Mouse (Mus musculus): Measurements from ENCODE around the gene Ciao2a.

Ciao2a gene

DNA sequence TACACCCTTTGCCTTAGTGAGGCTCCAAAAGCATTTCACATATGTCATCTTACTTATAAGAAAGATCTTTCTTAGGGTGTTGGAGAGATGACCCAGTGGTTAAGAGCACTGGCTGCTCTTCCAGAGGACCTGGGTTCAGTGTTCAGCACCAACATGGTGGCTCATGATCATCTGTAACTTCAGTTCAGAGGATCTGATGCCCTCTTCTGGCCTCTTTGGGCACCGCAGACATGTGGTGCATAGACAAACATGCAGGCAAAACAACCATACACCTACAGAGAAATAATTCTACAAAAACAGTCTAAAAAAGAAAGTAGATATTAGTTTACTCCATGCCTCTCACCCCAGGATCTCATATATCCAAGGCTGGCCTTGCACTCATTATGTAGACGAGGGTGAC lies 33.7 kb downstream of the Ciao2a start:
- DNase-seq (ENCODE audit: low spot score in 2 of 2), result no peak

DNA sequence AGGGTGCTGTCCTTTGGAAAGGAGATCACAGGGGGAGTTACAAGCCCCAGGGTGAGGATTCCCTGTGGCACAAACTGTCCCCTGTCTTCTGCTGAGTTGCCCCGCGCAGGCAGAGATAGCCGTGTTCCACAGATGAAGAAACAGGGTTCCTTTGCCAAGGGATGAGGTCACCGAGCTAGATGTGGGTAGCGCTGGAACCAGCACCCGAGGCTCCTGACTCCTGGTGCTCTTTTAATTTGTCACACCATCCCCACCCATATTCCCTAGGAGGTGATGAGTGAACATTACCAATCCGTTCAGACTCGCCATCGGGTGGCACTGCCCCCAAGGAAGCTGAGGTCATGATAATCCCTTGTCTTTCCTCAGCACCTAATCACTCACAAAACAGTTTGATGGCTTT lies 36.6 kb downstream of the Ciao2a start:
- no peak for DNase-seq (ENCODE audit: low spot score in 2 of 2)

DNA sequence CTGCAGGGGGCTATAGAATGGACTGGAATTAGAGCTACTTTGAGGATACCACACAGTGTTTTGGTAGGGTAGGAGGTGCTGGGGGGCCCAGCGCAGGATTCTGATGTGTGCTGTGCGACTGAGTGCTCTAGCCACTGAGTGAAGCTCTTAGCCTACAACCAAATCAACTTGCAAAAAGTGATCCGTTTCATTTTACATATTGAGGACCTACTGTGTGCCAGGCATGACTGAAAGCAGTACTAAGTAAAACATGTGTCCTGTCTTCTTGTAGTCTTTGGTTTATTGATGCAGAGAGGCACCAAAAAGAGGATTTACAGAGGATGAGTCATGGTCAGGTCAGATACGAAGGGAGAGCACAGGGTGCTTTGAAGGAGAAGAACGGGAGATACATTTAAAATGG lies 40.8 kb downstream of the Ciao2a start:
- no peak for DNase-seq (ENCODE audit: low spot score in 2 of 2)

DNA sequence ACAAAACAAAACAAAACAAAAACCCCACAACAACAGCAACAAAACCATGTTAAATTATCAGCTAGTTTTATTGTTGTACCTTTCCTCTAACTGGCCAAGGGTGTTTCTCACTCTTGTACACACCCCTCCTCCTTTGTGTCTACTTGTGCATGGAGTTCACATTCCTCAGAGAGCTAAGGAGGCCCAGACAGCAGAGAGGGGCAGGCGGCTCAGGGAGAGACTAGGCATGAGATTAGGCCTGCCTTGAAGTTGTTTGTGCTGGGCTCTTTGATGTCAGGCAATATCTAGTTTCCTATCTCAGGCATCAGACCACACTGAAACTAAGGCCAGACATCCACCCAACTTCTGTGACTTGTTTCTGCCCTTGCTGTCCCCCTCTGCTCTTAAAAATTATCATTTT lies 41.8 kb downstream of the Ciao2a start:
- DNase-seq (ENCODE audit: low spot score in 2 of 2), result no peak

DNA sequence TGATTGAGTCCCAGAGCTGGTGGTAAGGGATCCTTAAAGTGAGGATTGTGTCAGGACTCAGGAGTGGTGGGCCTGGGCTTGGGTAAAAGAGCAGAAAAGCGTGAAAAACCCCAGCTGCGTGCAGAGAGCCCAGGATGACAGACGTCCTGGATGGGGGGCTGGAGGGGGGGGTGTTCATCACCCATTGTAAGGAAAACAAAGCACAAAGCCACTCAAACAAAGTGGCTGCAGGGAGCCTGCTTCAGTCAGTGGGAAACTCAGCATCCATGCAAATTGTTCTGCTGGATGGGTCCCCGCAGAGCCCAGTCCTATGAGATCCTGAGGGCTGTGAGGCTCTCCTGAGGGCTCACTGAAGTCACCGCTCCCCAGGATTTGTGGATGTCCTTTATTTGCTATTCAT lies 44.1 kb downstream of the Ciao2a start:
- DNase-seq (ENCODE audit: low spot score in 2 of 2), result no peak

DNA sequence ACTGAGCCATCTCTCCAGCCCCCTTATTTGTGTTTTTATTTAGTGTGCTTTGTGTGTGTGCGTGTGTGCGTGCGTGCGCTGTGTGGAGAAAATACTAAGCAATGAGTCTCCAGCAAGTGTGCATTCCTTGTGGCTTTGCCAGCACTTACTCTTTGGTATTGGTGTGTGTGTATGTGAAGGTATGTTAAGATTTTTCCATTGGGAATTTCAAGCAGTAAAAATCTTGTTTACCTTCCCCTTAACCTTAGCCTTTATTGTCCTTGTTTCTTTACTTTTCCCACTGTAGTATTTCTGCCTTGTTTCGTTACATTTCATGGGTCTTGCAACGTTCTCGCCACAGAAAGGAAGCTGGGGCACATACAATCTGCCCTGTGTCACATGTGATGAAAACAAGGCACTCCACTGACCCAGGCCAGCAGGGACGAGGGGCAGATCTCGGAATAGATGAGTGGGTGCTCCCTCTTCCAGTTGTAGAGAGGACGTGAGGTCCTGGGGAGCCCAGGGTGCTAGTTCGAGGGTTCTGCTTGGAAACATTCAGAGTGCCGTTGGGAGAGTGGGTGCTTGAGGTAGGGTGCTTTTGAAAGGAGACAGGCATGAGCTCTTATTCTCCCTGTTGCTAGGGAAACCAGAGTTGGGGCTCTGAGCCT lies 45.0 kb downstream of the Ciao2a start:
- DNase-seq (ENCODE audit: low spot score in 2 of 2), result no peak

DNA sequence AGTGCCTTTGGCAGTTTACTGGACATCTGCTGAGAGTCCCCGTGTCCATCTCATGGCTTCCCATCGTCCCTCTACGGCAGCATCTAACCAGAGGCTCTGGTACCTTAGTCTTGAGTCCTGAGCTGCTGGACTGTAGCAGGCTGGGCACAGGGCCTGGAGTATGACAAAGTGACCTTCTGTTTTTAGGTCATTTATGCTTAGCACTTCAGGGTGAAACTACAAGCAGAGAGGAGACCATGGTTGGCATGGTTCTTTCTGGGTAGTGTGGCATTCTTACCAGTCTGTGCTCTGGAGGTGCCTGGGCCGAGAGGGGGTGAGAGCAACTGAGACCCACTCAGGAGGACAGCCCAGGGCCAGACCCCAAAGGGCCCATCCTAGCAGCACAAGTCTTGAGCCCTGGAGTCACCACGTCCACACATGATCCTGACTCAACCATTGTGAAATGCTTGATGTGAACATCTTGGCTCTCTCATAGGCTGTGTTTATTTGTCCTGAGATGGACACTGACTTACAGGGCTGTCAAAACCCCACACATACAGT lies 47.0 kb downstream of the Ciao2a start:
- DNase-seq (ENCODE audit: low spot score in 2 of 2), result no peak

DNA sequence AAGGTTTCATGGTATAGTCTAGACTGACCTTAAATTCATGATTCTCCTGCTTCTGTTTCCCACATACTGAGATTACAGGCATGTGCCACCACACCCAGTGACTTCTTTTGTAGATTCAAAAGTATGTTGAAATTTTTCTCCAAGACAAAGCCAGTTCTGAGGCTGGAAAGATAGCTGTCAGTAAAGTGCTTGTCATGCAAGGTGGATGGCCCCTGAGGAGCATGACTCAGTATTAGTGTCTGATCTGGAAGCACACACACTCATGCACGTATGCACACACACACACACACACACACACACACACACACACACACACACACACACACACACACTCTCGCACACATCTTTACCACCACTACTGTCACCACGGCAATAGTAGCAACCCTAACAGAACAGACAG lies 48.6 kb downstream of the Ciao2a start:
- DNase-seq (ENCODE audit: low spot score in 2 of 2), result no peak

DNA sequence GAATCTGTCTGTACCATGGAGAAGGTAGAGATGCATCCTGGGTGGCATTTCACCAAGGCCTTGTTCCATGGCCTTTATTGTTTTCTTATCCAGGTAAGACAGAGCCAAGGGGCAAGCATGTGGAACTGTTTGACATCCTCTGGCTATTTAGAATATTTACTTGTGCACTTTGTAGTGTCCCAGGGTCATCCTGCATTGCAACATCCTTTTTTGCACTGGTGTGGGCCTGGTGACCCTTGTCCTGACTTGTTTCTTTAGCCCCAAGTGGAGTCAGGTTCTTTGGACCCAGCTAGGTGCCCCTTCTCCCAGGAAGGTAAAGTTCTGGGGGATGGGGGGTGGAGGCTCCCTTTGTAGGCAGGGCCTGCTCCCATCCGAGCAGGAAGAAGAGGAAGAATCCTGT lies 51.6 kb downstream of the Ciao2a start:
- no peak for DNase-seq (ENCODE audit: low spot score in 2 of 2)

DNA sequence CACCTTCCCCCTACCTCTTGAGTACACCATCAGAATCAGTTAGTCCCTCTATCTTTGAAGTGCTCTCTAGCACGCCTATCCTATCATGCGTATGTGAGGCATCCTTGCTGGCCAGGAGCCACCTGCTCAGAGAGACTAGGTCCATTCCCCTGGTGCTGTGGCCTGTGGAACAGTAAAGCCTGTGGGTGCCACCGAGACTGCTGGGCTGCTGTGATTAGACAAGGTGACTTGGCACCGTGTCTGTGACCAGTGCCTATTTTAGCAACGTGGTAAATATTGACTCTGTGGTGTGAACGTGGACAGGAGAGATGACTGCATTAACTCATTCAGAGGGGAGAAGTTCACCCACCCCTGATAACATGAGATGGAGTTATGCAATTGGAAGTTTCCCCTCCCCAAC lies 53.4 kb downstream of the Ciao2a start:
- no peak for DNase-seq (ENCODE audit: low spot score in 2 of 2)

DNA sequence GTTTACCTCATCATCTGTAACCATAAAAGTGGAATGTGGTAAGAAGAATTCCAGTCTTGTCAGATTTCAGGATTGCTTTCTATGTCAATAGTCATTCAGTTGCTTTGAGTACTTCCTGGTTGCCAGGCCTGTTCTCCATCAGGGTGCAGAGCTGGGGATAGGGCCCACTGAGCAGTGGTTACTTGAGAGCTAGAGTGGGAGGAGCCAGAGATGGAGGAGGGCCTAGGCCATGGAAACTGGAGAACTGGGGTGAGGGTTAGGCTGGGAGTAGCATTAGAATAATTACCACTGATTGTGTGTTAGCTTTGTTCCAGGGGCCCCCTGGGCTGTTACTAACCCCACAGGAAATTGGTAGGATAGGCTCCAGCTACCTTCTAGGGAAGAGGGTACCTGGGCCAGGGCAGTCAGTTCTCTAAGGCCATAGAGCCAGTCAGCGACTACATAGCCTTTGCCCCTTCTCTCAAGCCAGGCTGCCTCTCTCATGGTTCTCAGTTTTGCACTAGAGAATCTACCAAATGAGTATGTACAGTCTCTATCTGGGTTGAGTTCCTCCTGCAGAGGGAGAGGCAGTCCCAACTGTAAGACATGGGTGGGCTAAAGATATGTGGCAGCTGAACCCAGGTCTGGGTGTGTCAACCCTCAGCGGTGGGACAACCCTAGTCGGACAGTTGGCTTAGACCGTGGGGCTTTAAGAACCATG lies 54.9 kb downstream of the Ciao2a start:
- no peak for DNase-seq (ENCODE audit: low spot score in 2 of 2)

DNA sequence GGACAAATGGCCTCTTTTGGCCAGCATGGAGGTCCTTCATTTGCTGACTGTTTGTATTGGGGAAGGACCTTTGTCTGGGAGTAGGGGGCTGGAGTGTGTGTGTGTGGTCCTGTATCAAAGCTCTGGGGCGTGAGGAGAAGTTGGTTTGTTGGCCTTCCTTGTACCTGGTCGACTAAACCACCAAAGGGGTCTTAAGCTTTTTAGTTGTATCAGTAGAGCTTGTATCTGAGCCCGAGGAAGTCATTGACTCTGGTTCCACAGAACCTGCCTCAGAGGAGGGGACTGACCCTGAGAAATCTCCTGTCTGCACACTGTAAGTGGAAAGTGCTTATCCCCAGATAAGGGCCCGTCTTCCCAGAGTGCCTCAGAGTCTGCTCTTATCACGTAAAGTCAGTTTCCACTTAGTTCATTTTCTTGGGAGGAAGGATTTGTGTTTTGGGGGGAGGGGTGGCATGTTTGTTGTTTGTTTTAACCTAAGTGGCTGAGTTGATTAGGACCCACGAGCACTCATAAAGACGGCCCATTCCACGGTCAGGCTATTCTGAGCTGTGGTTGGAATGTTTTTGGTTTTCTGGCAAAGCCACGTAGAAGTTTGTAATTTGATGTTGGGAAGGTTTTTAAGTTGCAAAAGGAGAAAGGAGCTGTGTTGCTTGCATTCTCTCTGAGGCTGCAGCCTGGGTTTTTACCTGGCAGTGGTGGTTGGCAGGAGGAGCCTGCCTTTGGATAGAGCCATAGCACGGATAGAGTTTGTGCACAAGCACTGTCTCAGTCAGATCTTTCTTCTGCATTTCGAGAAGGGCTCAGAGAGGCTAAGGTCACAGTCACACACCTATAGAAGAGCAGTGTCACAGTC lies 55.6 kb downstream of the Ciao2a start:
- DNase-seq (ENCODE audit: low spot score in 2 of 2), result no peak

DNA sequence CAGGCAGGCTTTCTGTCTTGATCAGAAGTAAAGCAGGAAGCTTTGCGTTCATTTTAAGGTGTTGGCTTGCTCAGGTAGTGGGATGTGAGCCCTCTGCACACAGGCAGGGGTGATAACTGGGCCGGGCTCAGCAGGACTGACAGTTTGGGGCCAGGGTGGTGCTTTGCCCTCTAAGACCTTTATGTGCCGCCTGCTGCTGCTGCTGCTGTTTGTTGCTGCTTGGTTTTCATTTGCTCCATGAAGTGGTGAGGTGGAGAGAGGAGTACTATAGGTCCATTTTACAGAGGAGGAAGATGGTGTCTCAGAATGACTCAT lies 56.2 kb downstream of the Ciao2a start:
- no peak for DNase-seq (ENCODE audit: low spot score in 2 of 2)

DNA sequence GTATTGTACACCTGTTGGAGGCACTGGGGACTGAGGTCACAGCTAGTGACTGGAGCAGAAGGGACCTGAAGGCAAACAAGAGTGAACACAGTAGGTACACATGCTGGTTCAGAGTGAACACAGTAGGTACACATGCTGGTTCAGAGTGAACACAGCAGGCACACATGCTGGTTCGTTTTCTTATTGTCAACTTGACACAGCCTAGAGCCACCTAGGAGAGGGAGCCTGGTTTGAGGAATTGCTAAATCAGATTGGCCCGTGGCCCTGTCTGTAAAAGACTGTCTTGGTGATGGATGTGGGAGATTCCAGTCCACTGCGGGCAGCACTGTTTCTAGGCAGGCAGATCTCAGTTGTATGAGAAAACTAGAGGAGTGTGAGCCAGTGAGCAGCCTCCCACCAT lies 56.6 kb downstream of the Ciao2a start:
- no peak for DNase-seq (ENCODE audit: low spot score in 2 of 2)

DNA sequence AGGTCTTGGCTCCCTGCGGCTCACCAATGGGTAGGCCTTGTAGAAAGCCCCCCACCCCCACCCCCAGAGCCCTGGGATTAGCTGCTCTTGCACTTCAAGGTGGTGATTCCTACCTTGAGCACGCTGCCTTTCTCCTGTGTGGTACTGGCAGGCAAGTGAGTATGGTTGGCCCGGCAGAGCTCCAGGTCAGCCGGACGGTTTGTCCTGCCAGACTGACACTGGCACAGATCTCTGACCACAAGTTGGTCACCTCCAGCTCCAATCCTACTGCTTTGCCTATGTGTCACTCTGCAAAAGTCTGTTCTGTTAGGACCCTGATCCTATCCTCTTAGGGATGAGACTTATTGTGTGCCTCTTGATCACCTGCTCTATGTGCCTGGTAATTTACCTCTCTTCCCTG lies 58.2 kb downstream of the Ciao2a start:
- DNase-seq (ENCODE audit: low spot score in 2 of 2), result no peak

DNA sequence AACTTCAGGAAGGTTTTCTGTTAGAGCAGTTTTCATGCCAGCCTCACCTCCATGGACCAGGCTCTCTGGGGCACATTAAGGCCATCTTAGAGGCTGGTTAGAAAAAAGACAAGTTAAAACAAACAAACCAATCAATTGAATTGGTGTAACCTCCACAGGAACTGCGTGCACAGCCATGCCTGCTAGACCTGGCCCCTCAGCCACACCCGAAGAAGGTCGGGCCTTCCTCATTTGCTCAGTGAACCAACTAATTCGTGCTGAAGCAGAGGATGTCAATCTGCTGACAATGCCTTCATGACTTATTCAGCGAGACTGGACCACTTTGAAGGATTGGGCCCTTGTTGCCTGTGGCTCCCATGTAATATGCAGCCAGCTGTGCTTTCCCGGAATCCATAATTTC lies 60.0 kb downstream of the Ciao2a start:
- no peak for DNase-seq (ENCODE audit: low spot score in 2 of 2)

Data from cerebellum, postnatal 4 days (tissue).